Mouse (Mus musculus): ENCODE data around the gene Sema3f. TPM values are rescaled to one million over a fixed set of nuclear protein-coding genes. Genes with fewer than 3 reads are reported as not detected.

Gene Sema3f
- polyA plus RNA-seq, 1 experiment = 30.7 TPM

DNA sequence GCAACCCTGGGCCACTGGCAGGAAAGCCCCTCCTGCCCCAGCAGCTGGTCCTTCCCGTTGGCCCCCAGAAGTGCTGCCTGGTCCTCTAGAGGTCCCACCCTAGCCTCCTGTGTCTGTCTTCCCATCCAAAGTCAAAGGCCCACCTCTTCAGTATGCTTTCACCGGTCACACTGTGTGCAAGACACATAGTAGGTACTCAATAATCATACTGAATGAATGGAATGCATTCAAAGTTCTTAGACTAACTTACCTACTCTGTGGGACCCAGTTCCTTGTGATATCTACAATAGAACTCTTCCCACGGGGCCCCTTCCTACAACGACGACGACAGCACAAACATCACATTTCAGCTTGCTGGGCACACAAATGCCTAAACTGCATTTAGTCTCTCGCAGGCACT is 45.0 kb downstream of the Sema3f start:
- WGBS = 70% methylated on average over 7 of the region's 7 CpGs
- Histone ChIP-seq H3K4me3 (ENCODE audit: low read depth, low read length) (no peak overlapping the region), H3K27me3 (ENCODE audit: control insufficient read depth, insufficient read depth, low read length) (peaks cover 29% of the 10 kb centered on the region), H3K36me3 (ENCODE audit: control insufficient read depth, insufficient read depth, low read length) (no peaks in the 10 kb centered on the region), H3K4me1 (ENCODE audit: control insufficient read depth, insufficient read depth, insufficient read length, low read length) (peaks cover 5% of the 10 kb centered on the region), H3K27ac (ENCODE audit: insufficient read depth, low read depth, low read length) (no peak overlapping the region)
- TF ChIP-seq POLR2A (IDR thresholded peaks at IDR 0.05; ENCODE audit: low read depth, low read length) = no peak
- TF ChIP-seq CTCF (IDR thresholded peaks at IDR 0.05; ENCODE audit: extremely low read depth, insufficient read length, insufficient replicate concordance, low read depth, low read length) = no peak

DNA sequence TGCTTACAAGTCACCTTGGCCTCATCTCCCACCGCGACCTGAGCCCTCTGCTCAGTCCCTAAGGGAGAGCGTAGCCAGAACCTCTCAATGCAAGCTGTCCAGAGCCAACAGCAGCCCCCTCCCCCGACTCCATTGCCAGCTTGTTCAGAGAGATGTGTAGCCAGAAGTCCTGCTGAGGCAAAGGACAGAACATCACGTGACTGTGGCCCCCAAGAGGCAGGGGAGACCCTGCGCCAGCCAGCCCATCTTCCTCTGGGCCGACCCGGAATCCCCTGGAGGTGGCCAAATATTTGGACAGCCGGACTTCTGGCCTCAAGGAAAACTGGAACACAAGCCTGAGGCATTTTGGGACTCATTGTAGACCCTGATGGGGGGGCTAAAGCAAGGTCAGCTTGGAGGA is 46.8 kb downstream of the Sema3f start:
- Histone ChIP-seq H3K27me3 (ENCODE audit: control insufficient read depth, insufficient read depth, low read length) (peaks cover 29% of the 10 kb centered on the region), H3K4me3 (ENCODE audit: low read depth, low read length) (no peak overlapping the region), H3K27ac (ENCODE audit: insufficient read depth, low read depth, low read length) (no peak overlapping the region), H3K4me1 (ENCODE audit: control insufficient read depth, insufficient read depth, insufficient read length, low read length) (peaks cover 5% of the 10 kb centered on the region), H3K36me3 (ENCODE audit: control insufficient read depth, insufficient read depth, low read length) (no peaks in the 10 kb centered on the region)
- WGBS = 73% methylated on average over 9 of the region's 9 CpGs
- TF ChIP-seq POLR2A (IDR thresholded peaks at IDR 0.05; ENCODE audit: low read depth, low read length) (no peak), CTCF (IDR thresholded peaks at IDR 0.05; ENCODE audit: extremely low read depth, insufficient read length, insufficient replicate concordance, low read depth, low read length) (no peak)

DNA sequence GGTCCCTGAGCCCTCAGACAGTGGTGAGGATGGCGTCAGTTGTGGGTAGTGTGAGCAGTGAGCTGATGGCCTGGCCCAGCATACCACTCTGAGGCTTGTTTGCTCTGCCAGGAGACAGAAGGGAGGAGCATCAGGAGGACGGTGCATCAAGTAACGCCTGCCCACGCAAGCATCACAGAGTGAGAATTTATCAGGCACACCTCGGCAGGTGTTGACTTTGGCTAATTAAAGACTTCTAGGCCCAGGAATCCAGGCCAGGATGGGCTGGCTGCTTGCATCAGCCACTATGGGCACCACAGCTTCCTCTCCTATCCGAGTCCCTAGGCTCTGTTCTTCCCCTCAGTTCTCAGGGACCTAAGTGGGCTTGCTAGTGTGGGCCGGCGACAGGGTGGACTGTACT is 47.9 kb downstream of the Sema3f start:
- H3K27me3 ChIP-seq (ENCODE audit: control insufficient read depth, insufficient read depth, low read length) = peaks cover 23% of the 10 kb centered on the region
- 76% methylated on average over 8 of the region's 8 CpGs for WGBS
- no peak overlapping the region for H3K4me3 ChIP-seq (ENCODE audit: low read depth, low read length)
- TF ChIP-seq CTCF (IDR thresholded peaks at IDR 0.05; ENCODE audit: extremely low read depth, insufficient read length, insufficient replicate concordance, low read depth, low read length) = no peak
- TF ChIP-seq POLR2A (IDR thresholded peaks at IDR 0.05; ENCODE audit: low read depth, low read length) = no peak
- peaks cover 5% of the 10 kb centered on the region for H3K4me1 ChIP-seq (ENCODE audit: control insufficient read depth, insufficient read depth, insufficient read length, low read length)
- no peak overlapping the region for H3K27ac ChIP-seq (ENCODE audit: insufficient read depth, low read depth, low read length)
- no peaks in the 10 kb centered on the region for H3K36me3 ChIP-seq (ENCODE audit: control insufficient read depth, insufficient read depth, low read length)

DNA sequence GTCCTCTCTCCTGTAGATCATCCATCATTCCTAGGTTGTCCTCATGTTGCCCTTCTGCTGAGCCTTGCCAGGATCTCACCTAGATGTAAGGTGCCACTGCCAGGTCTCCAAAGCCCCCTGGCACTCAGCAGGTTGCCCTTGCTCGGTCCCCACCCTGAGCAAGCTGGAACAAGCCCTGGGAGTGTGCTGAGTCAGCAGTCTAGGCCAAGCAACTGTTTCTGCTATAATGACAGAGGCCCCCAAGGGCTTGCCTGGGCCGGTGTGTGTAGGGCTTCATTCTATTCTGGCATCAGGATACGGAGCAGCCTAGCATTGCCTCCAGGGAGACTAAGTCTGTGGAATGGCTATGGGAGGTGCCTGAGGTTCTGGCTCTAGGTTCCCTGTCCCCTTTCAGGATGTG is 49.5 kb downstream of the Sema3f start:
- H3K36me3 ChIP-seq (ENCODE audit: control insufficient read depth, insufficient read depth, low read length) = no peaks in the 10 kb centered on the region
- no peak overlapping the region for H3K4me3 ChIP-seq (ENCODE audit: low read depth, low read length)
- H3K27ac ChIP-seq (ENCODE audit: insufficient read depth, low read depth, low read length) = no peak overlapping the region
- H3K4me1 ChIP-seq (ENCODE audit: control insufficient read depth, insufficient read depth, insufficient read length, low read length) = peaks cover 2% of the 10 kb centered on the region; the same call in 1 of the 2 replicates
- H3K27me3 ChIP-seq (ENCODE audit: control insufficient read depth, insufficient read depth, low read length) = peaks cover 8% of the 10 kb centered on the region; the same call in 1 of the 2 replicates
- 85% methylated on average over 3 of the region's 3 CpGs for WGBS
- TF ChIP-seq POLR2A (IDR thresholded peaks at IDR 0.05; ENCODE audit: low read depth, low read length) (no peak), CTCF (IDR thresholded peaks at IDR 0.05; ENCODE audit: extremely low read depth, insufficient read length, insufficient replicate concordance, low read depth, low read length) (no peak)

DNA sequence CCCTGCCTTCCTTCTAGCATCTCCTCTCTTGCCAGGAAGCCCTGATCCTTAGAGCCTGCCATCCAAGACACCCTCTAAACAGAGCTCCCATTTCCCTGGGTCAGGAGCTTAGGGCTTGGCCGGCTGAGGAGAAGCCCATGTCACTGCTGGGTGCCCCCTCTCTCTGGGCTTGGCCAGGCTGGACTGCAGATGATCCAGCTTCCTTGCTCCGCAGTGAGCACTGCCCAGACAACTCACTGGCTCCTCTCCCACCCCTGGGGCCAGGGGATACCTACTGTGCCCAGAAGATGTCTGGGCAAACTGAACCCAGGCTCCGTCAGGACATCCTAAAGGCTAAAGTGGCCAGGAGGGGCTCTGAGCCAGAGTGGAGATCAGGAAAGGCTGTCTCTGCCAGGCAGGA is 50.3 kb downstream of the Sema3f start:
- 81% methylated on average over 3 of the region's 3 CpGs for WGBS
- H3K4me3 ChIP-seq (ENCODE audit: low read depth, low read length) = no peak overlapping the region
- no peak overlapping the region for H3K27ac ChIP-seq (ENCODE audit: insufficient read depth, low read depth, low read length)
- H3K36me3 ChIP-seq (ENCODE audit: control insufficient read depth, insufficient read depth, low read length) = no peaks in the 10 kb centered on the region
- 0 out of 2 replicates have a peak, but pooled peaks cover 3% of the 10 kb centered on the region for H3K27me3 ChIP-seq (ENCODE audit: control insufficient read depth, insufficient read depth, low read length)
- peaks cover 7% of the 10 kb centered on the region for H3K4me1 ChIP-seq (ENCODE audit: control insufficient read depth, insufficient read depth, insufficient read length, low read length)
- TF ChIP-seq POLR2A (IDR thresholded peaks at IDR 0.05; ENCODE audit: low read depth, low read length) (no peak), CTCF (IDR thresholded peaks at IDR 0.05; ENCODE audit: extremely low read depth, insufficient read length, insufficient replicate concordance, low read depth, low read length) (no peak)

DNA sequence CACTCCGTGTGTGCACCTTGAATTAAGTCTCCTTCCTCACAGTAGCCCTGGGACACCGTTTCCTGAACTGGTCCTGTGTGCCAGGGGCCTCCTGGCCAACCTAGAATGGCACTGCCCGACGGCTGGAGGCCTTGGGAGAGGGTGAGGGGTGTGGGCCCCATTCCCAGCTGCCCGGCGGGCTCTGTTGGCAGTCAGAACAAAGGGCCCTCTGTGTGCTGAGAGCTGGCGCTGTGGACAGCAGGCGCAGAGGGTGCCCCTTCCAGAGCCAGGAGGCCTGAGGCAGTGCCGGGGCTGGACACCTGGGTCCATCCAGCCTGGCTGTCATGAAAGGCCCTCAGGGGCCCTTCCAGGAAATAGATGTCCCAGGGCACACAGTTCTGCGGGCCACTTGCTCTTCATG is 50.7 kb downstream of the Sema3f start:
- Histone ChIP-seq H3K27me3 (ENCODE audit: control insufficient read depth, insufficient read depth, low read length) (no peaks in the 10 kb centered on the region), H3K4me3 (ENCODE audit: low read depth, low read length) (no peak overlapping the region), H3K4me1 (ENCODE audit: control insufficient read depth, insufficient read depth, insufficient read length, low read length) (peaks cover 9% of the 10 kb centered on the region), H3K36me3 (ENCODE audit: control insufficient read depth, insufficient read depth, low read length) (no peaks in the 10 kb centered on the region), H3K27ac (ENCODE audit: insufficient read depth, low read depth, low read length) (no peak overlapping the region)
- 30% methylated on average over 10 of the region's 10 CpGs for WGBS
- TF ChIP-seq POLR2A (IDR thresholded peaks at IDR 0.05; ENCODE audit: low read depth, low read length) (no peak), CTCF (IDR thresholded peaks at IDR 0.05; ENCODE audit: extremely low read depth, insufficient read length, insufficient replicate concordance, low read depth, low read length) (no peak)

DNA sequence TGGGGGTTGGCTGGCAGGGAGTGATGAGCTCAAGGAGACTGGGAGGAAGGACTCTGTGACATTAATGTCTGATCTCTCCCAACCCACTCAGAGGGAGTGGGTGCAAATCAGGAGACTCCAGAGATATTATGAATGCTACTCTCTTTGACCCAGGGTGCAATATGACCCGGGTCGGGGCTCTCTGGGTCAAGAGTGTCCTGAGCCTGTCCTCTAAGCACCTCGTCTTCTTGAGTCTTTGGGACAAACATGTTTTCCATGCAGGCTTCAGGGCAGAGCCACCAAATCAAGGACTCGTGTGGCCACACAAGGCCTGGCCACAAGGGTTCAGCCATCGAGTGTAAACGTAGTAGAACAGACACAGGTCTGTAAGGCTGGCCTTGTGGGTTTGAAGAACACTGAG is 52.2 kb downstream of the Sema3f start:
- no peaks in the 10 kb centered on the region for H3K27me3 ChIP-seq (ENCODE audit: control insufficient read depth, insufficient read depth, low read length)
- H3K27ac ChIP-seq (ENCODE audit: insufficient read depth, low read depth, low read length) = no peak overlapping the region
- 91% methylated on average over 6 of the region's 6 CpGs for WGBS
- TF ChIP-seq POLR2A (IDR thresholded peaks at IDR 0.05; ENCODE audit: low read depth, low read length) (no peak), CTCF (IDR thresholded peaks at IDR 0.05; ENCODE audit: extremely low read depth, insufficient read length, insufficient replicate concordance, low read depth, low read length) (no peak)
- no peak overlapping the region for H3K4me3 ChIP-seq (ENCODE audit: low read depth, low read length)
- H3K36me3 ChIP-seq (ENCODE audit: control insufficient read depth, insufficient read depth, low read length) = no peaks in the 10 kb centered on the region
- H3K4me1 ChIP-seq (ENCODE audit: control insufficient read depth, insufficient read depth, insufficient read length, low read length) = peaks cover 15% of the 10 kb centered on the region

DNA sequence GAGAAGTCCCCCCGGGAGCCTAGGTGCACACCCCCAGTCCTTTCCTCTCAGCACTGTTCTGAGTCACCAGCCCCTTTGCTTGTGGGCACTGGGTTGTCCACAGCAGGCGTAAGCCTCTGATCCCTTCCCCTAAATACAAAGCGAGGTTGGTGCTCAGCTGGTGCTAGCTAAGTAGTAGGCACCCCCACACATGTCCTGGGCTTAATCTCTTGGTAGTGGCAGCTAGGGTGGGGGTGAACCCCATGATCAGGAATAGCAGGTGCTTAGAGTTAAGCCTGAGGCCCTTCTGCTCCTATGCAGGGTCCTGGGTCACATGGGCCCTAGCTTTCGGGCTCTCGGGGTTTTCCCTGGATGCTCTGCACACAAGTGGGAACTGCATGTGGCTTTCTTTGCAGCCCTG is 53.1 kb downstream of the Sema3f start:
- H3K27me3 ChIP-seq (ENCODE audit: control insufficient read depth, insufficient read depth, low read length) = no peaks in the 10 kb centered on the region
- no peak overlapping the region for H3K27ac ChIP-seq (ENCODE audit: insufficient read depth, low read depth, low read length)
- 94% methylated on average over 5 of the region's 5 CpGs for WGBS
- TF ChIP-seq CTCF (IDR thresholded peaks at IDR 0.05; ENCODE audit: extremely low read depth, insufficient read length, insufficient replicate concordance, low read depth, low read length) (no peak), POLR2A (IDR thresholded peaks at IDR 0.05; ENCODE audit: low read depth, low read length) (no peak)
- H3K4me3 ChIP-seq (ENCODE audit: low read depth, low read length) = no peak overlapping the region
- peaks cover 15% of the 10 kb centered on the region for H3K4me1 ChIP-seq (ENCODE audit: control insufficient read depth, insufficient read depth, insufficient read length, low read length)
- H3K36me3 ChIP-seq (ENCODE audit: control insufficient read depth, insufficient read depth, low read length) = no peaks in the 10 kb centered on the region

Data from small intestine, adult 2 months (tissue).